Mouse (Mus musculus) cerebral cortex, adult 2 months (tissue): ENCODE results near the gene Sdk1.

ENCODE experiments used
- WGBS: fragments of 180-500 bp; shearing (Covaris S2); methylation state at CpG from one replicate; pipeline ENCODE4 v1.1.7; 2018; 5-methylcytosine and 5-hydroxymethylcytosine counted together

The Sdk1 gene

DNA sequence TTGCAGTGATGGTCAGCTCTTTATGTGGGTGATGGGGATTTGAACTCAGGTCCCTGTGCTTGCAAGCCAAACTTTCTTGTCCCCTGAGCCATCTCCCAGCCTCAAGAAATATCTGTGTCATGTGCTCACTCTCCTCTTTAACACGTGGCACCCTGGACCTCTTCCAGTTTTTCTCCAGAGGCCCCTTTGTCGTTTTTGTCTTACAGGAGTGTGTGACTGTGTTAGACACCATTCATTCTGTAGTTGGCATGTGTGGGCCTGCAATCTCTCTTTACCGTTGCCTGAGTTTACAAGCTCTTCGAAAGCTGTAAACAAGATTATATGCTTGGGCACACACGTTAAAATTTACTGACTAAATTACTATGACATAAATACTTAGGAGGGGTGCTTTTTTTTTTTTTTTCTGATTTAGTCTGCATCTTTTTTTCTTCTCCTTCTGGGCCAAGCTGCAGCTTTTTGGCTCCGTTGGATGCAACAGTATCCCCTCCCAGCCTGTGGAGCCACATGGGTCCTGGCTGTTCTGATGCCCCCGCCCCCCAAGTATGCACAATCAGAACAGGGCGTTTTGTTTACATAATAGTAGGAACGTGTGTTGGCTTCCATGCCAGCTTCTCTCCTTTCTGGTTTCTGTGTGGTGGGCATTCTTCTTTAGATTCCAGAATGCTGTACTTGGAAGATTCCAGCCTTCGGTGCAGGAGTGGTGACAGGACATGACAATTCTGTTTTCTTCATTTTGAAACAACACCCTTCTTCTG lies 527.6 kb downstream of the Sdk1 start:
- 43% methylated on average over 10 of the region's 10 CpGs for WGBS

DNA sequence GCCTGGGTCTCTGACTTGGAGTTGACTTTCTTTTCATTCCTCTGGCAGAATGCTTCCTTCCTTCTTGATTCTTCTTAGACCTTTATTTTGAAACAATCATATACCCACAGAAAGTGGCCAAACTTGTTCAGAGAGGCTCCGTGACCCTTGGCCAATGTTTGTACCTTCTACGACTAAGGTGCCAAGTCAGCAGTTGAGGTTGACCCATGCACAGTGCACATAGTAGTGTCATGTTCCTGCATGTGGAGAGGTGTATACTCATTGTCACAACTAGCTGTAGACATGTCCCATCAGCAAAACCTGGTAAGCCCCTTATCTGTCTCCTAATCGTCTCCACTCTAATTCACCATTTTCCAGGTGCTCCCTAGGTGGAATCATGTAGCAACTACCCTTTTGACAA lies 530.2 kb downstream of the Sdk1 start:
- WGBS: 95% methylated on average over 3 of the region's 3 CpGs

DNA sequence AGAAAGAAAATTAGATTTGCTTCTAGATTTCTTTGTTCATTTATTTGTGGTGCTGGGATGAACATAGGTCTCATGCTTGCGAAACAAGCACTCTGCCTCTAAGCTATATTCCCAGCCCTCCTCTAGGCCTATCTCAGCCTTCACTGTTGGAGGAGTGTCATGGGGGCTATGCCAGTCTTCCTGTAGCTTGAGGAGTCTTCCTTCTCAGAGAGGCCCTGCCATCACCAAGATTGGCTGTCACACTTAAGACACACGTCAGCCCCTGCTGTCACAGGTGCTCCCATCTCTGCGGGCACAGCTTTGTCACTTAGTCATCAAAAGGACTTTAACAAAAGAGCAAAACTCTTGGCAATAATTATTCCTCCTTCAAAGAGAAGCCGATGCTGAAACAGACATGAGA lies 536.9 kb downstream of the Sdk1 start:
- WGBS: 57% methylated on average over 4 of the region's 4 CpGs

DNA sequence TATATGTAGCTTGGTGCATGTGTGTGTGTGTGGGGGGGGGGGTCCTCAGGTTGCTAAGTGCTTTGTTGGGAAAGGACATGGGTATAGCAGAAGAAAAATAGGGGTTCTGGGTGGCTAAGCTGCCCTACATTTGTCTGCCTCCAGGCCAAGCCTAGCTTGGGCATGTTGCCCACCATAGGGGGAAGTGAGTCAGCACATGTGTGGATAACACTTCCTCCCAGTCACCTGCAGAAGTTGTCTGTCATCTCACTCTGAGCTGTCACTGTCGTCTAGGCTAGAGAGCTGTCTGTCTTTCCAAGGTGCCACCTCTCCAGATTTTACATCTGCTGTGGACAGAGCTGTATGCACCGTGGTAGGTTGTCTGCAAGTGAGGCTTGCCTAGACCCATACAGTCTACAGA lies 539.9 kb downstream of the Sdk1 start:
- 76% methylated on average over 2 of the region's 2 CpGs for WGBS

DNA sequence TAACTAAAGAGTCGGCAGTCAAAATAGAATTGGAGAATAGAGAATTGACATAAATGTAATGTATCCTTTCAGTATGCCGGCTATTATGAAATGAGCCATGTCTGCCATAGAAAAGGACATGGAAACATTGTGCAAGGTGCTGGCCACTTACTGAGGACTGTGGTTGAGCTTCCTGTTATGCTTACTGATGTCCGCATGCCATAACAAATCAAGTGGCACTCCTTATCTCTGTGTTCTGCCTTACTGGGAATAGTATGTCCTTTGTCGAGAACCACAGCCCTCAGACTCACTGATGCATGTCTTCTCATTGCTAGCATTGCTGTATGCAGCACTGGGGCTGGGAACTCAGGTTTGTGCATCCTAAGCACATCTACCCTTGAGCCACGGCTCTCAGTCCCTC lies 541.0 kb downstream of the Sdk1 start:
- 92% methylated on average over 5 of the region's 5 CpGs for WGBS

DNA sequence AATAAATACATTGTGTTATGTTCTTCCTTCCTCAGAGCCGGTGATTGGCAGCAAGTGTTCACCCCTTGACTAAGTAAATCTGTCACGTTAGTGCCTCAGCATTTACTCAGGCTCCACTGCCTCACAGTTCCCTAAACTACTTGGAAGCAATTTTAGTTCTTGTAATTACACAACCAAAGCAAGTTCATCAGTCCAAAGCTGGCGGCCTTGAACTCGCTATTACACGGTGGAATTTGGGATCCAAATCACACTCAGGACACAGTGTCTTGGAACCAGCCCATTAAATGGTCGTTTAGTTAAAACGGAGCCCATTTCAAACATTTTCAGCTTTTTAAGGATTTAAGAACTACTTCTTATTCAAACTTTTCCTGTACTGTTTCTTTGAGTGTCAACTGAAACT lies 542.2 kb downstream of the Sdk1 start:
- WGBS: 59% methylated on average over 7 of the region's 7 CpGs

DNA sequence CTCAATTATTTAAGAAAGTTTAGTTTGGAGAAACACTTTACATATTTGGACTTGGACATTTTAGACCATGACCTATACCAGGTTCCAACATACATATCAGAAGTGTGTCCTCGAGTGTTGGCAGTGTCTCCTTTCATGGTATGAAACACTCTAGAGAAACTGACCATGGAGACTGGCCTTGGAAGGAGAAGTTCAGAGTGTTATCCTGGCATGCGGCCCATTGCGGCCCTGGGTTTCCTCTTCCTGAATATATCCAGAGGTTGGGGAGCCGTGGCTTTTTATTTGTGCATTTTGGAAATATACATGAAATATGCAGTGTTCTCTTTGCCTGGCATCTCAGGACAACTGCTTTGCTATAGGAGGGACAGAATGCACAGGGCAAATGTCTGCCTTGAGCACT lies 552.6 kb downstream of the Sdk1 start:
- WGBS: 90% methylated on average over 4 of the region's 4 CpGs

DNA sequence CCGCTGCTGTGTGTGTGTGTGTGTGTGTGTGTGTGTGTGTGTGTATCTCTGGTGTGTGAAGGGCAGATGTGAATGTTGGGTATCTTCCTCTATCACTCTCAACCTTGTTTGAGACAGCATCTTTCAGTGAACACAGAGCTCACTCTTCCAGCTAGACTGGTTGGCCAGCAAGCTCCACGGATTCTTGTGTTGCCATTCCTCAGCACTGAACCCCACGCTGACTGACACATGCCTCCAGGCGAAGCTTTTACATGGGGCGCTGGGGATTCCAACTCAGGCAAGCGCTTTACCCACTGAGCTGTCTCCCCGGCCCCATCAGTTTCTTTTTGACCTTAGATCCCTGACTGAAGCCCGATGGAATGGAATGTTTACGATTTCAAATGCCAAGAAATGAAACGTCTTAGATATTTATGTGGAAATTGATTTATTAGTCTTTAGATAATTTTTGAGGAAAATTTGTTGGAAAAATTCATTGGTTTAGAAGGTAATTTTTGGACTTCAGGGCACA lies 582.6 kb downstream of the Sdk1 start:
- WGBS: 78% methylated on average over 10 of the region's 10 CpGs

DNA sequence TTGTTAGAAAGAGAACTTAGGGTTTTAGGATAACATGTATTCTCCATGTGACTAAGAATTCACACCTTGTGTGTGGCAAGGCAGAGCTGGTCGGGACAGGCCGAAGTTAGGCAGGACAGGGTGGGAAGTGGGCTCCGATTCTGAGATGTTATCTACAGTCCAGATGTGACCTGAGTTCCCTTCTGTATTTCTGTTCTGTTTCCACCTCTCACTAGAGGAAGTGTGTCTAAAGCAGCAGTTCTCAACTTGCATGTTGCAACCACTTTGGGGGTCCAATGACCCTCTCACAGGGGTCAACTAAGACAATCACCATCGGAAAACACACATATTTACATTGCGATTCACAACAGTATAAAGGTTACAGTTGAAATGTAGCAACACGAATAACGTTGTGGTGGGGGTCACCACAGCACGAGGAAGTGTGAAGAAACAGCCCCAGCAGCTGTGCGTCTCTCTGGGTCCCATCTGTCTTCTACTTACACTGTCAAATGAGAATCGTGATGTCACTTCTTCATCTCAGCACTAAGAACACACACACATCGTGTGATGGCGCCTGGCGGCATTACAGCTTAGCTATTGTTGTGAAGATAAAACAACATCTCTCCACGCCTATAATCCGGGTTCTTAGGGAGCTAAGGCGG lies 583.6 kb downstream of the Sdk1 start:
- WGBS: 77% methylated on average over 16 of the region's 16 CpGs

DNA sequence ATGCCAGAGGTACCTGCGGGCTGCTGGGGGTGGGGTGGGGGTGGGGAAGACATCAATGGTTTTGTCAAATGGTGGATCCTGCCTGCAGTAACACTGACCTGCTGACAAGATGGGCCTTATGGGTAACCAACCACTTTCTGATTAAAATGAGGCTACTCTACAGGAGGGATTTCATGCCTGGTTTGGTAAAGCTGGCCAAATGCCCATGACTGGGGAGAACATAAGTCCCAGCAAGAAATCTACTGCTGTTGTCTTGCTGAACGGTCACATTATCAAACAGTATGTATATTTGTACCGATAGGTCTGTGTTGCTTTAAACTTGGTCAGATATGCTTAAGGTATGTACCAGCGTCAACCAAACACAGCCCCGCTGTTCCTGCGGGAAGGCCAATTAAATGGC lies 594.3 kb downstream of the Sdk1 start:
- 69% methylated on average over 6 of the region's 6 CpGs for WGBS

DNA sequence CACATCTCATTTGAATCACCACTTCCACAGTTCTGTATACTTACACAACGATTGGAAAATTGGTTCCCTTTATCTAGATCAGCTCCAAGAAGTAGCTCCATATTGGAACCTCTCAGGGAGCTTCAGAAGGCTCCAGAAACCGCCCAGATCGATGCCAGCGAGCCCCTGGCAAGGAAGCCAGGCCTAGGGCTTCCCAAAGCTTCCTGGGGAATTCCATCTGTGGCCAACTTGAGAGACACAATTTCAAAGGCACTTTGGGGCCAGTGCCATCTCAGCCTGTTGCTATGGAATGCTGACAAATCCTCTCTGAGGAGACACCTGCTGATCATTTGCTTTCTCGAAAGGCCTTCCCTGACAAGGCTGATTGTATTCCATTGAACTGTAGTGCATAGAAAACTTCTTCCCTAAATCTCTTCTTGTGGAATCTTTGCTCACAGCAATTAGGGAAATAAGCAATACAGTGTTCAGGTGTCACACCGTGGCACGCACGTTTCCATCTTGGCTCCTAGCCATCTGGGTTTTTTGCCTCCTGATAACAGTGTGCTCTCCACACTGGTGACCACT lies 595.7 kb downstream of the Sdk1 start:
- 53% methylated on average over 8 of the region's 8 CpGs for WGBS

DNA sequence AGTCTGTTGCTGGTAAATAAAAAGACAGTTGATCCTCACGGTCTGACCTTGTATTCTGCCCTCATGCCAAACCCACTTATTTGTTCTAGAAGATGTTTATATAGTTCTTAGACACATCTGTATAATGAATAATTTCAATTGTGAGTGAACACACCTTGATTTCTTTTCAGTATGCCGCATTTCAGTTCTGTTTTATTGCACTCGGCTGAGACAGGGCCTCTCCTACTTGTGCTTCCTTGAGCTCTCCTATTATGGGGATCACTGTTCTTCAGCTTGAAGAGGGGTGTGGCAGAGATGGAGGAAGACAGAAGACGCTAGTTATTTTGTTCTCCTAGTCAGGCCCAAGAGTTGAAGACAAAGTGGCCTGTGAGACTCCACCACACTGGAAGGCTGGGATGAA lies 603.4 kb downstream of the Sdk1 start:
- WGBS: 92% methylated on average over 4 of the region's 4 CpGs

DNA sequence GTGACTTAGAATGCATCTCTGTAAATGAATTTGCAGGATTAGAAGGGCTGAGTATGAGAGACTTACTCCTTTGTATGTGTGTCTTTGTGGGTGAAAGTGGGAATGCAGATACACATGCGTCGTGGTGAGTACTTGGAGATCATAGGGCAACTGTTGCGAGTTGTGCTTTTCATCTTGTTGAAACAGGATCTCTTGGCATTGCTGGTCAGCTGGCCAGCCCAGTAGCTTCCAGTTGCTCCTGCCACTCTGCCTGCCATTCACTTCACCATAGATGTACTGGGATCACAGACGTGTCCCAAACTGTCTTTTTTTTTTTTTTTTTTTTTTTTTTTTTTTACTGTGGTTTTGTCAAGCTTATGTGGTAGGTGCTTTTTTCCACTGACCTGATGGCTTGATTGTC lies 606.4 kb downstream of the Sdk1 start:
- 95% methylated on average over 4 of the region's 4 CpGs for WGBS

DNA sequence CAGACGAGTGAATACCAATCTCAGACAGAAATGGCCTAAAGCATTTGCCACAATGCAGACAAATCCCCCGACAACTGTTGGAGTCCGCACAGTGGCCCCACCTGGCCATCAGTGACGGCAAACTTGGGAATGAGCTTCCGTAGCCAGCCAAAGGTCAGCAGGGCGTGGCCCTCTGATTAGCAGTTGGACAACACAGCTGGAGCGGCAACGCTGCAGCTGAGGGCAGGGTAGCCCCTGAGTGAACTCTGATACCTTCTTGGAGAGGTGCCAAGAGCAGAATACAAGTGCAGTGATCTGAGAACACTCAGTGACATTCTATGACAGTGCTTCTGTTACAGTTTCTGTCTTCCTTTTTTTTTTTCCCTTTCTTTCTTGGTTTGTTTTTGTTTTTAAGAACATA lies 610.9 kb downstream of the Sdk1 start:
- WGBS: 71% methylated on average over 8 of the region's 8 CpGs

DNA sequence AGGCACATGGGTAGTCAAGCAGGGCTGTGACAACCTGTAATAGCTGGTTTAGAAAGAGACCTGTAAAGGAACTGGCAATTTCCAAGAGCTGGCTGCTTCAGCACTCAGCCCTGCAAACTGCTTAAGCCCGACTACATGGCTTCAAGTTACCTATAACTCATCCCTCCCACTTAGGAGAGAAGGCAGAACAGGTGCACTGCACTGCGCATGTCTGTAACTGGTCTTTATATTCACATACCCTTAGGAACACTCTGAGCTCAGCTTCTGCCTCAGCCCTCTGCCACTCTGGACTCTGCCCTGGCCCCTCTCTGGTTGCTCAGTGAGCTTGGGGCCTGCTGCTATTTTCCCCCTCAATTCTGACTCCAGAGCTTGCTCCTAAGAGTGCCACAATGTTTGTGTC lies 615.2 kb downstream of the Sdk1 start:
- whole genome bisulfite sequencing: 89% methylated on average over 2 of the region's 2 CpGs

DNA sequence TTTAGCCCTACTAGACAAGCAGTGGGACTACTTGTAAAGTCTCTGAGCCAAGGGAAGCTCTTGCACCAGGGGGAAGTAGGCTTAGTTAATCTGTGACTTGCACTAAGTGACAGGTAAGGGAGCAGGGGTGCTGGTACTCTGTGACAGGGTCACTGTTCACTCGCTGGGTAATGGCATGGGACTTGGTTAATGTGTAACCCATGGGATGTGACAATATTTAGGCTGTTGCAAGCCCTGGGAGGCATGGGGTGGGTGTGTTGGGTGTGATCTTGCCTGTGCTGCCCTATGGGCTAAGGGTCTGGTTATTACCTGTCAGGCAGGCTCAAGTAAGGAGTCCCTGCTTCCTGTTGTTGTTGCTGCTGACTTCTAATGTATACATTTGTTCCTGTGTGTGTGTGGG lies 616.5 kb downstream of the Sdk1 start:
- WGBS: 89% methylated on average over 1 of the region's 1 CpGs

DNA sequence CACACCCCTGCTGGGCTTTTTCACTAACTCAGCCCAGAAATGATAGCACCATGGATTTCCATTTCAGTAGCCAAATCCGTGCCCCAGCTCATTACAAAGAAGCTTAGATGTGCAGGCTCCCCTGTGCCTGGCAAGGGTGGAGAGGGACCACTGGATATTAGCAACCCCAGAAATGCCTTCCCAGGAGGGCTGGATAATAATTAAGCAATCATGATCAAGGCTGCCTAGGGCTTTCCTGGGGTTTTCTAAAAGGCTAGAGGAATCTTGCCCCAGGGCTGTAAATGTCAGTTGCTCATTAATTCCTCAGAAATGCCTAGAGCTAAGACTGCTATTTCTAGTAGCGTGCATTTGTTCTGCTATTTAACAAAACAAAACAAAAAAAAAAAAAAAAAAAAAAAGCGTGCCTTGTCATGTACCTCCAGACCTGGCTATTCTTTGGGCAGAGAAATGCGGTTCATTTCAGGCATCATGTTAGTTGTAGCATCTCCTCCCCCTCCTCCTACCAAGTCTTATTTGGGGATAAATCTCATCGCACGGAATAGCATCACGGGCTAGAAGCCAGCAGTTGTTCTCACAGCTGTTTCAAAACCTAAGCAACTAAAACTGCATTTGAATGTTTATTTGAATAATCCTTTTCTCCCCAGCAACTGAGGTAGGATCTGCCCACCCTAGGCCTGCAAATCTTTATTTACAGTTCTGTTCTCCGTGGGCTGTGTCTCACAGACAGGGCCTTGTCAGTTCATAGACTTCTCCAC lies 617.3 kb downstream of the Sdk1 start:
- WGBS: 39% methylated on average over 8 of the region's 8 CpGs

DNA sequence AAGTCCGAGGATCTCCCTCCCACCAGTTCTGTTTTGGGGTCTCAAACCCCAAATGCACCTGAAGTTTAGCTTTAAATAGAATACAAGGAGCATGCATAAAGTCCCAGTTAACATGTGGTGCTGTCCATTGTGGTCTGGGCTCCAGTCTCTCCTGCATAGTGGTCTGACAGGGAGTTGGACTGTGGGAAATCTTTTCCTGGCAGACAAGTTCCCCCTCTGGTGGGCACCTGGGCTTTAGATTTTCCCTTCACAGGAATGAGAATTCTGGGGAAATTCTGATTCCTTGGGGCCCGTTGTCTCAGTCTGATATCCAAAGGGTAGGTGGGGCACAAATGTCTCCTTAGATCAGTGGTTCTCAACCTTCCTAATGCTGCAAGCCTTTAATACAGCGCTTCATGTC lies 624.8 kb downstream of the Sdk1 start:
- WGBS: 74% methylated on average over 3 of the region's 3 CpGs

DNA sequence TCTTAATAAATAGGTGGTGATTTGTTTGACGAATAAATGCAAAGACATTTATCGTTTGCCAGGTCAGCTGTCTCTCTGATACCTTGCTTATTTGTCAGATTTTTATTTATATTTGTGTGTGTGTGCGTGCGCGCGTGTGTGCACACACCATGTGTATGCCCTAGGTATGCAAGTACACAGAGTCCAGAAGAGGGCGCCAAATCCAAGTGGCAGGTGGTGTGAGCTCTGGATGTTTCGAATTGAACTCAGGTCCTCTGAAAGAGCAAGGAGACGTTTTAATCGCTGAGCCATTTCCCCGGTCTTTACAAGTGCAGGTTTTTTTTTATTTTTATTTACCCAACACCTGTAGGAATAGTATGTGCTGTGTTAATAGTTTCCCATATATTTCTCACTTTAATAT lies 632.5 kb downstream of the Sdk1 start:
- WGBS: 97% methylated on average over 11 of the region's 11 CpGs

DNA sequence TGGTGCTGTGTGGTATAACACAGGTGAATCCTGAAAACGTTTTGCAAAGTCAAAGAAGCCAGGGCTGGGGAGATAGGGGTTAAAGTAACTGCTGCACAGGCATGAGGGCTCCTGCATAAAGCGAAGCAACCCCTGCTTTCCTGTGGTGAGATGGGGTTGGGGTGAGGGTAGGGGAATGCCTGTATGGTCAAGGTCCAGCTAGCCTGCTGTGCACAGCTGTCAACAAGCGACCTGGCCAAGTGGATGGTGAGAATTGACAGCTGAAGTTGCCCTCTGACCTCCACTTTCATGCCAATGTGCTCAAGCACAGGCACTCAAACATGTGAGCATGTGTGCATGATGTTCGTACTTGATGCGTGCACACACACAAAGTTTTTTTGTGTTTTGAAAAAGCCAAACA lies 639.4 kb downstream of the Sdk1 start:
- 82% methylated on average over 5 of the region's 5 CpGs for whole genome bisulfite sequencing

DNA sequence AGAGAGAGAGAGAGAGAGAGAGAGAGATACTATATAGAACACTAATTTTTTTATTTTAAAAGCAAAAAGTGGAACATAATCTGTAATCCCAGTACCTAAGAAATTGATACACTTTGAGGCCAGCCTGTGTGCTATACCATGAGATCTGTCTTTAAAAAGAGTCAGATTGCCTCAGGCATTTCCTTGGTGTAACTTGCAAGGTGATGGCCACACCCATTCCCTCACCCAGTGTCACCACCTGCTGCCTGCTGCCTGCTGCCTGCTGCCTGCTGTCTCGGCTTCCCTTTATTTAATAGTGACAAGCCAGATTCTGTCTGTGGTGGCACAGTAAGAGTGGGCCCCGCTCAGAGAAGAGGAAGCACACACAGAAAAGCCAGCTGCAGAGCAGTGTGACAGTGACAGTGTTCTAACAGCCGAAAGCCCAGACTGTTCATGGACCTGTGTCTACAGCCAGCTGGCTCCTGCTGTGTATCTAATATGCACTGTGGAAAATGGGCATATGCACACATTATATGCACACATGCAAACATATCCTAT lies 642.9 kb downstream of the Sdk1 start:
- 41% methylated on average over 3 of the region's 3 CpGs for WGBS

DNA sequence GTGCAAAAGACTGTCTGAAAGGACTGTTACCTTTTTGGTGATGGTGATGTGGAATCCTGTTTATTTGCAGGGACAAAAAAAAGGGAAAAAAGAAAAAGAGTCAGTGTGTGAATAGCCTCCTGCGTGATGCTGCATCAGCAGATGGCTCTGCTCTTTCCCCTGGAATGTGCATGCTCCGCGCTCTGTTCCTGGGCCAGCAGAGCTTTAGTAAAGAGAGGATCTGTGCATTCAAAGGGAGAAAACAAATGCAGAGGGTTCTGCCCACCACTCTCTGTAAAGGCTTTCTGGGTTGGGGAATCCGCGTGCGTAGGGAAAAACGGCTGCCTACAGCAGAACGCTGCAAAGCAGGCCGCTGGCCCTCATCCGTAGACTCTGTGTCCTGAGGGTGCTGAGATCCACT lies 644.7 kb downstream of the Sdk1 start:
- 67% methylated on average over 10 of the region's 10 CpGs for WGBS
